Mouse (Mus musculus) stomach, embryonic 15.5 days (tissue): ENCODE measurements around the gene Srsf2. TPM values are rescaled to one million over a fixed set of nuclear protein-coding genes. Genes with fewer than 3 reads are reported as not detected.
A peak's percentile ranks its signal among the peaks of the same experiment; 100 is the strongest.

ENCODE experiments used
- ATAC-seq: fragments of 200-750 bp; cut with Nextera tagmentation; 2 replicates; pipeline ENCODE4 v1.8.0; 2017; ENCODE audit warnings: low read depth, moderate number of reproducible peaks, moderate TSS enrichment; ENCODE audit not compliant: insufficient read depth, low FRiP score
- H3K27ac ChIP-seq: fragments of 300-500 bp; sonication (generic); 2 replicates; pipeline ENCODE4 v1.5.1; 2015; ENCODE audit warnings: mild to moderate bottlenecking, inconsistent platforms
- H3K27me3 ChIP-seq: fragments of 300-500 bp; sonication (generic); replicated peaks from 2 replicates; pipeline ENCODE4 v1.6.1; 2015; ENCODE audit warnings: inconsistent platforms
- H3K36me3 ChIP-seq: fragments of 300-500 bp; sonication (generic); 2 replicates; pipeline ENCODE4 v1.6.1; 2015; ENCODE audit warnings: inconsistent platforms
- H3K4me1 ChIP-seq: fragments of 300-500 bp; sonication (generic); 2 replicates; pipeline ENCODE4 v1.6.1; 2015; ENCODE audit warnings: inconsistent platforms
- H3K4me2 ChIP-seq: fragments of 300-500 bp; sonication (generic); 2 replicates; pipeline ENCODE4 v1.6.1; 2015; ENCODE audit warnings: mild to moderate bottlenecking, inconsistent platforms
- H3K4me3 ChIP-seq: fragments of 300-500 bp; sonication (generic); replicated peaks from 2 replicates; pipeline ENCODE4 v1.5.1; 2015; ENCODE audit warnings: inconsistent platforms
- H3K9ac ChIP-seq: fragments of 300-500 bp; sonication (generic); 2 replicates; pipeline ENCODE4 v1.6.1; 2015; ENCODE audit warnings: inconsistent platforms
- H3K9me3 ChIP-seq: fragments of 300-500 bp; sonication (generic); 2 replicates; pipeline ENCODE4 v1.6.1; 2016; ENCODE audit warnings: inconsistent platforms
- WGBS: fragments of 180-500 bp; shearing (Covaris S2); methylation state at CpG from one replicate; pipeline ENCODE4 v1.1.7; 2015; 5-methylcytosine and 5-hydroxymethylcytosine counted together
- polyA plus RNA-seq: library from polyadenylated mRNA; unstranded; fragments of >200 nt; fragmentation: Nextera tagmentation; extraction: Ambion mirVana; gene quantifications from 2 replicates; pipeline ENCODE4 v1.2.1, GENCODE M21; 2015

The Srsf2 gene
- polyA plus RNA-seq, 1 experiment from 2014 or later = 728 TPM

DNA sequence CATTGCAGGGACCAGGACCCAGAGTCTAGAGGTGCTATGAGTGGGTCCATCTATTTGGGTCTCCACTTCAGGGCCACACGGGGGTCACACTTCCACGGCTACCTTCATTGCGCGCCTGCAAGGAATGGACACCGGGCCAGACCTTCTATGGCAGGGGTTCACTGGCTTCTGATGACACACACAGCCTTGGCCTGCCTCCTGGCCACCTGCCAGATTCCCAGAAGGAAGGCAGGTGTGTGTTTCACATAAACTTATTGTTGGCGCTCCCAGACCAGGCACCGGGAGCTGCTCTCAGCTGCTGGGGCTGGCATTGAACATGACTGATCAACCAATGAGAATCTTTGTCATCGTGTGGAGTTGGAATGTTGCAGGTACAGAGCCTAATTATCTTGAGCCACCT is 25.6 kb upstream of the Srsf2 start:
- no peak; the same call in 1 of the 2 replicates for ATAC-seq
- H3K27me3 ChIP-seq = no peaks in the 10 kb centered on the region
- 82% methylated on average over 8 of the region's 8 CpGs for WGBS
- no peaks in the 10 kb centered on the region for H3K9me3 ChIP-seq
- no peak overlapping the region for H3K4me3 ChIP-seq
- H3K36me3 ChIP-seq = peaks cover 13% of the 10 kb centered on the region
- no peaks in the 10 kb centered on the region for H3K4me1 ChIP-seq
- H3K27ac ChIP-seq = no peak overlapping the region
- no peak overlapping the region for H3K4me2 ChIP-seq
- H3K9ac ChIP-seq = no peak overlapping the region

DNA sequence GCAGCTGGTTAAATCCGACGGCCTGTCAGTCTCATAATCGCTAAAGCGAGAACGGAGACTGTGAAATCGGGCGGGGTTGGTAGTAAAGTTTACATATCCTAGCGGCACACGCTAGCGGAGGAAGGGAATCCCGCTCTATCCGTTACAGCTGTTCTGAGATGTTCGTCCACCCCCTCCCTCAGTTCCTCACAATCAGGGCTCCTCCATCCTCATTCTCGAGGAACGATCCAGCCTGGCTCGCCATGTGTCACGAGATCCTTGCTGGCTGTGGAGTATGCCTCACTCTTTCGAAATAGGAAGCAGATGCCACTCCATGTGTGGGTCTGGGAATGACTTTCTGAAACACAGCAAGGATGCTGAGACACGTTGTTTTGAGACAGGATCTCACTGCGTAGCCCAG is 21.1 kb upstream of the Srsf2 start:
- Histone ChIP-seq H3K36me3 (peaks cover 32% of the 10 kb centered on the region), H3K27me3 (no peaks in the 10 kb centered on the region), H3K27ac (no peak overlapping the region), H3K4me1 (no peaks in the 10 kb centered on the region), H3K4me3 (no peak overlapping the region), H3K9me3 (no peaks in the 10 kb centered on the region), H3K9ac (no peak overlapping the region), H3K4me2 (no peak overlapping the region)
- 88% methylated on average over 20 of the region's 20 CpGs for WGBS
- no peak for ATAC-seq

DNA sequence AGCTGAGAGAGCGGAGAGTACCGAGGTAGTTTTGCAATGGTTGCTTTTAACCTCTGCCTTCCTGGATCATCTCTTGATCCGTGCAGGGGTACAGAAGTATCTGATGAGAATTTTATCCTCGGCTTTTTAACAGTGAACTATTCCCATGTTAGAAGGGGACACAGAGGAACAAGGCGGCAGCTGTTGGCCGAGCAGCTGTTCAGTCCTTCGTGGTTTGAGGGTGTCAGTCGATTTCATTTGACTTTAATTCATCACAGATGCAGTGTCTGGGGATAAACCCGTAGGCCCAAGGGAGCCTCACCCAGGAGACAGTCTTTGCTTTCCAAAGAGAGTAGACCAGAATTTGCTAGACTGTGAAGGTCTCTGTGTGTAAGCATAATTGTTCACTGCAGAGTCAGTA is 18.6 kb upstream of the Srsf2 start:
- Histone ChIP-seq H3K4me2 (no peak overlapping the region), H3K4me1 (no peaks in the 10 kb centered on the region), H3K27ac (no peak overlapping the region), H3K4me3 (no peak overlapping the region), H3K36me3 (peaks cover 40% of the 10 kb centered on the region), H3K9ac (no peak overlapping the region), H3K27me3 (no peaks in the 10 kb centered on the region), H3K9me3 (no peaks in the 10 kb centered on the region)
- WGBS = 87% methylated on average over 9 of the region's 9 CpGs
- ATAC-seq = no peak

DNA sequence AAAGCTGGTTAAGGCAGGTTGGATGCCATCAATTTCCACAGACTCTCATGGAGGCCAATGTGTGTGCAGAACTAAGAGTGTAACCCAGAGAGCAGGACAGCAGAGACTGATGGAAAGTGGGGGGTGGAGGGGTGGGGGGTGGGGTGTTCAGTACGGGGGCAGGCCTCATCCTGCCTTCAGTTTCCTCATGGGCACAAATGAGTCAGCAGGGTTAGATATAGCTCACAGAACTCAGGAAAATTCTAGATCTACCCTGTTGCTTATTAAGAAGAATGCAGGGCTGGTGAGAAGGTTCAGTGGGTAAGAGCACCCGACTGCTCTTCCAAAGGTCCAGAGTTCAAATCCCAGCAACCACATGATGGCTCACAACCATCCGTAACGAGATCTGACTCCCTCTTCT is 16.7 kb upstream of the Srsf2 start:
- Histone ChIP-seq H3K4me1 (no peaks in the 10 kb centered on the region), H3K9ac (no peak overlapping the region), H3K27me3 (no peaks in the 10 kb centered on the region), H3K4me3 (no peak overlapping the region), H3K4me2 (no peak overlapping the region), H3K27ac (peak overlapping the region; percentile 67; the same call in 1 of the 2 replicates), H3K36me3 (peaks cover 48% of the 10 kb centered on the region), H3K9me3 (no peaks in the 10 kb centered on the region)
- 79% methylated on average over 4 of the region's 4 CpGs for WGBS
- no peak for ATAC-seq

DNA sequence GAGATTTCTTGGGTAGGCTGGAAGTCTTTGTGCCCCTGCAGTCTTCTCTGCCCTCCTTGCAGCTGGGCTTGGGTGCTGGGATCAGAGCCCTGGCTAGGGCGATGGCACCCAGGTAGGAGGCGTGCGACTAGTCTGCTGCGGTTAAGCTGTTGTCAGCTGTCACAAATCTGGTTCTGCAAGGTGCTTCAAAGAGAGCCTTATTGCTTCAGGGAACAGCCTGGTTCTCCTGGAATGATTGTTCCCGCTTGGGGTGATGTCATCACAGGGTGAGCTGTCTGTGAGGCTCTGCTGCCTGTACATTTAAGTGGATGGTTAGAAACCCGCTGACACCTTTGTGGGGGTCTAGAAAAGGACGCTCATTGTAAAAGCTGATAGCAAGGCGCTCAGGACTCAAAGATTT is 16.3 kb upstream of the Srsf2 start:
- Histone ChIP-seq H3K4me1 (no peaks in the 10 kb centered on the region), H3K4me3 (no peak overlapping the region), H3K27ac (peak overlapping the region; percentile 67; the same call in 1 of the 2 replicates), H3K9ac (no peak overlapping the region), H3K27me3 (no peaks in the 10 kb centered on the region), H3K9me3 (no peaks in the 10 kb centered on the region), H3K4me2 (no peak overlapping the region), H3K36me3 (peaks cover 44% of the 10 kb centered on the region)
- ATAC-seq = peak; percentile 51; the same call in 1 of the 2 replicates
- WGBS = 84% methylated on average over 8 of the region's 8 CpGs

DNA sequence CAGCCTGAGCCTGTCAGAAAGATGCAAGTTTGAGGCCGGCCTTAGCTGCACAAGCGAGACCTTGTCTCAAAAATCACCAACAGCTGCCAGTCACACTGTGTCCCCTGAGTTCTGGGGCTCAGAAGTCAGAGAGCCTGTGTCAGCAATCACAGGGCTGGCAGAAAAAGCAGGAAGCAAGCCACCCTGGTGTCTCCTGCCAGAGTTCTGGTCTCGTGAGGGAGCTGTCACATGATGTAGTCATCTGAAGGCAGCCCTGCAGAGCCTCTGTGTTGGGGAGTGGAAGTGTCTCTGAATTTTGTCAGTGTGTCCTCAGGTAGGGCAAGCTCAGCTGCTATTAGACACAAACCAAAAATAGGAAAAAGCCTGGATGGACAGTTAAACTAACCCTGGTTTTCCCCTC is 15.2 kb upstream of the Srsf2 start:
- no peak for ATAC-seq
- H3K36me3 ChIP-seq = peaks cover 33% of the 10 kb centered on the region
- no peak overlapping the region for H3K27ac ChIP-seq
- H3K27me3 ChIP-seq = no peaks in the 10 kb centered on the region
- H3K4me2 ChIP-seq = no peak overlapping the region
- no peak overlapping the region for H3K9ac ChIP-seq
- H3K9me3 ChIP-seq = no peaks in the 10 kb centered on the region
- no peak overlapping the region for H3K4me3 ChIP-seq
- no peaks in the 10 kb centered on the region for H3K4me1 ChIP-seq
- WGBS = 74% methylated on average over 3 of the region's 3 CpGs

DNA sequence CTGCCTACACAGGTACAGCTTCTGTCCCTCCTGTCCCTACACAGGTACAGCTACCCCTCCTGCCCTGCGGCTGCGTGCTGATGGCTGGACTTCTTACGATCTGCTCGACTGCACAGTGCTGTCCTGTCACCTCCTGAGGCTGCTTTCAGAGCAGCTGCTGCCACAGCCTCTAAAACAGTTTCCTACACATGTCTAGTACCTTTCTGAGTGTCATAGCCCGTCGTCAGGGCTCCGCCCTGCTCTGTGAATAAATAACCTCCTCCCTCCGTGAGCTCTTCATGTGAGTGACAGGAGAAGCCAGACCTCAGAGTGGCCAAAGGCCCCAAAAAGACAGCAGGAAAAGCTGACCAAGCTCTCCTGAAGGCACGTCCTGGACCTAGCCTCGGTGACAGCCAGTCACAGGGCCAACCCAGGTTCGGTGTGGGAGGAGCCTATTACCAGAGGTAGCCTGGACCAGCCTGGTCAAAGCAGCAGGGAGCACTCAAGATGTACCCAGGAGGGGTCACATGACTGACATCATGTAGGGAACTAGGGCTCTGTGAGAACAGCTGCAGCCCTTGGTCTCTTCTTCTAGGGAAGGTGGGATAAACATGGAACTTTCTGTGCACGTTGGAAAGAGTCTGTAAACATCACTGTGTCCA is 13.2 kb upstream of the Srsf2 start:
- Histone ChIP-seq H3K9me3 (no peaks in the 10 kb centered on the region), H3K4me1 (no peaks in the 10 kb centered on the region), H3K27me3 (no peaks in the 10 kb centered on the region), H3K36me3 (peaks cover 38% of the 10 kb centered on the region), H3K9ac (no peak overlapping the region), H3K27ac (no peak overlapping the region), H3K4me3 (no peak overlapping the region), H3K4me2 (no peak overlapping the region)
- 74% methylated on average over 12 of the region's 12 CpGs for WGBS
- no peak for ATAC-seq

DNA sequence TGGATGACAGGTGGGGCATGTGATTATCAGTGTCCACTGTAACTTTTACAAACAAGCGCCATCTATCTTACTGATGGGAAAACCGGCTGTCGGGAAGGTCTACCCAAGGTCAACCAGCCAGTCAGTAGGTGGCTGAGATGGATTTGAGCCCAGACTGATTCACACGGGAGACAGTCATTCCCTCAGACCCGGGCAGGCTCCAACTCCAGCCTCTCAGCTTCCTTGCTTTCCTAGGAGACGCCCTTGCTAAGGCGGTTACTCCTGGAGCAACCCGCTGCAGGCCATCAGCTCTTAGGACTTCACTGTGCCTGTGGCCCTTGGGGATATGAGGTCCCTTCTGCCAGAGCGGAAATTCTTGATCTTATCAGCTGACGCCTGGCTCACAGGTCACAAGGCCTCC is 11.6 kb upstream of the Srsf2 start:
- 59% methylated on average over 10 of the region's 10 CpGs for WGBS
- Histone ChIP-seq H3K4me1 (no peaks in the 10 kb centered on the region), H3K4me2 (no peak overlapping the region), H3K36me3 (peaks cover 39% of the 10 kb centered on the region), H3K9ac (no peak overlapping the region), H3K27ac (no peak overlapping the region), H3K27me3 (no peaks in the 10 kb centered on the region), H3K9me3 (no peaks in the 10 kb centered on the region), H3K4me3 (no peak overlapping the region)
- ATAC-seq = no peak

DNA sequence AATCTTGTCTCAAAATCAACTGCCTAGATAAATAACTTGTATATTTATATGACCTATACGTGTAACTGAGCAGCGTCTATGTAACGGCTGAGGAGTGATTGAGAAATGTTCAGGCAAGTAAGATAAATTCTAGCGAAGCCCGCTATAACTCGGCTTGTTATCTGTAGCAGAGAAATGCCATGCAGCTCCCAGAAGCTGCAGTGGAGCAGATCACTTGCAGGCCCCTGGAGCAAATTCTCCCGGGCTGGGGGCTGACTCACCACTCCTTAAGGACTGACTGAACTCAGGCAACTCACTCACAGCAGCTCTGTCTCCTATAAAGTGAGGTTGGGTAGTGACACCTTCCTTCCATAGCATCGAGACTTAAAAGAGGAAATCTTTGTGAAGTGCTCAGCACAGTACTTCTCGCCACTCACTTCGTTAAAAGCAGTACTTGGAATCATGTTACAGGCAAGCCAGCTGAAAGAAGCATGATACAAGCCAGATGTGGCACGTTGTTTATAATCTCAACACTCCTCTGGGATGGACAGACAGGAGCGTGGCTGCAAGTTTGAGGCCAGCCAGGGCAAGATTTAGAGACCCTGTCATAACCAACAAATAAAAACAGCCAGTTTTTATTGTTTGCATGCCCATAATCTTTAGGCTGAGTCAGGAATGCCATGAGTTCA is 4.4 kb upstream of the Srsf2 start:
- Histone ChIP-seq H3K36me3 (peaks cover 21% of the 10 kb centered on the region), H3K4me3 (no peak overlapping the region), H3K9me3 (no peaks in the 10 kb centered on the region), H3K9ac (no peak overlapping the region), H3K27me3 (no peaks in the 10 kb centered on the region), H3K27ac (no peak overlapping the region), H3K4me1 (no peaks in the 10 kb centered on the region; the same call in 1 of the 2 replicates), H3K4me2 (no peak overlapping the region)
- ATAC-seq = no peak
- WGBS = 58% methylated on average over 12 of the region's 12 CpGs

DNA sequence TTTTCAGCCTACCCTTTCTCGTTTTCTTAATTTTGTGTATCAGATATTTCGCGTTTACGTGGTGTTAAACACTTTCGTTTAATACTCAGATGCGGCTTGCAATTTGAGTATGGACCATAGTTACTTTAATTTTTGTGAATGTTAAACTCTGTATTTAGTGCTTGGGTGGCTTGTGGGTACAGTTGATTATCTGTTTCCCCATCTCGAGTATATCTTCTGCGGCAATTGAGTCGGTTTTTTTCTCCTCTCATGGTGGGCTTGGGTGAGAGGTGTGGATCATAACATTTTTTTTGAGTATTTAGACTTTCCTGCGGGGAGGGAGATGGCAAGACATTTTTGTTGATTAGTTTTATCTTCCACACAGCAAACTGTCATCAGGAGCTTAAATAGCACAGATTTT is 1.4 kb upstream of the Srsf2 start:
- WGBS = 30% methylated on average over 10 of the region's 10 CpGs
- peaks cover 3% of the 10 kb centered on the region; the same call in 1 of the 2 replicates for H3K36me3 ChIP-seq

DNA sequence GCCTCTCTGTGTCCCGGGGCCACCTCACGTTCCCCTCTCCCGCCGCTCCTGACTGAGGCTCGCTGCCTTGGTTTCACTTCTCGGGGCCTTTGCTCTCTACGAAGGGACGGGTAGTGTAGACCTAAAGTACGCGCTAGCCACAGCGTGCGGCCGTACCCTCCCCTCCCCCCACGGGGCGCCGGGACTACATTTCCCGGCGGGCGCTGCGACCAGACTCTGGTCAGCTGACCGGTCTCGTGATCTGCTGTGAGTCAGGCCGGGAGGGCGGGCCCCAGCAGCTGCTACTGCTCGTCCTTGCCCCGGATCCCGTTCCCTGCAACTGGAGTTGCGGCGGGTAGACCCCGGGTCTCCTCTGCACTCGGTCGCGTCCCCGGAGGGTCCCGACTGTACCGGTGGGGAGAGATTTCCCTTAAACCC is 626 bp upstream of the Srsf2 start:
- Histone ChIP-seq H3K27ac (peak overlapping the region; percentile 100), H3K9ac (peak overlapping the region; percentile 69; the same call in 1 of the 2 replicates), H3K36me3 (peaks cover 6% of the 10 kb centered on the region; the same call in 1 of the 2 replicates), H3K4me3 (peak overlapping the region; percentile 92), H3K27me3 (no peaks in the 10 kb centered on the region), H3K4me2 (peak overlapping the region; percentile 62), H3K9me3 (no peaks in the 10 kb centered on the region), H3K4me1 (peaks cover 2% of the 10 kb centered on the region; the same call in 1 of the 2 replicates)
- peak; percentile 90 for ATAC-seq
- under 1% methylated on average over 36 of the region's 36 CpGs for WGBS

More for the DNA sequence above, 1.4 kb upstream of the Srsf2 start:
- peak overlapping the region; percentile 92 for H3K4me3 ChIP-seq
- no peaks in the 10 kb centered on the region for H3K9me3 ChIP-seq
- no peaks in the 10 kb centered on the region for H3K27me3 ChIP-seq
- H3K4me1 ChIP-seq = peaks cover 2% of the 10 kb centered on the region; the same call in 1 of the 2 replicates
- peak overlapping the region; percentile 100; the same call in 1 of the 2 replicates for H3K27ac ChIP-seq
- H3K9ac ChIP-seq = peak overlapping the region; percentile 53; the same call in 1 of the 2 replicates
- ATAC-seq = no peak
- H3K4me2 ChIP-seq = peak overlapping the region; percentile 62

DNA sequence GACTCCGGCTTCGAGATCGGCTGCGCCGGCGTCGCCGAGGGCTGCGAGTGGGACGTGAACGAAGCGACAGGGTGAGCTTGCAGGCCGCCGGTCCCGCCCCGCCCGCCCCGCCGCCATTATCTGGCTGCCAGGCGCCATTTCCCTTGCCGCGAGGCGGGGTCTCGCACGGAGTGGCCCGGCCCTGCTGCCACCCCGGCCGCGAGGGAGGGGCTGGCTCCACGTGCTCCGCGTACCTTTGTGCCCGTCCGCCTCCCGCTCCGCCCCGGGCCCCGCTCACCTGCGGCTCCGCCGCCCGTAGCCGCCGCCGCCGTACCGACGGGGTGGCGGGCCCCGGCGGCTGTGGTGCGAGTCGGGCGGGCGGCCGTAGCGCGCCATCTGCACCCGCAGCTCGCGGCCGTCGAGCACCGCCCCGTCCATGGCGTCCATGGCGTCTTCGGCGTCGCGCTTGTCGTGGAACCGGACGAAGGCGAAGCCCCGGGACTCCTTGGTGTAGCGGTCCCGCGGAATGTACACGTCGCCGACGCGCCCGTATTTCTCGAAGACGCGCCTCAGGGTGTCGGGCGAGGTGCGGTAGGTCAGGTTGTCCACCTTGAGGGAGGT is 503 bp downstream of the Srsf2 start, which contains the start of gene Mfsd11:
Mfsd11 (plus strand) TSS at position 150 of the 600 bp plus-strand sequence.
- H3K36me3 ChIP-seq = peaks cover 14% of the 10 kb centered on the region; the same call in 1 of the 2 replicates
- peak within 1 kb of the TSS; percentile 100 for H3K27ac ChIP-seq
- no peaks in the 10 kb centered on the region for H3K9me3 ChIP-seq
- ATAC-seq = peak; percentile 61
- H3K4me1 ChIP-seq = peaks cover 4% of the 10 kb centered on the region; the same call in 1 of the 2 replicates
- peak within 1 kb of the TSS; percentile 92 for H3K4me3 ChIP-seq
- H3K9ac ChIP-seq = peak within 1 kb of the TSS; percentile 90
- whole genome bisulfite sequencing = under 1% methylated on average over 86 of the region's 91 CpGs
- H3K4me2 ChIP-seq = peak within 1 kb of the TSS; percentile 68
- H3K27me3 ChIP-seq = no peaks in the 10 kb centered on the region
